Mouse (Mus musculus): ENCODE measurements around the gene Npw. TPM values are rescaled to one million over a fixed set of nuclear protein-coding genes. Genes with fewer than 3 reads are reported as not detected.

Npw gene
- total RNA-seq, 1 experiment from 2014 or later: not detected

GRCm38 (mm10) chr17:24648731-24649377, 9.4 kb downstream of the Npw start:
- ATAC-seq (replicated peaks in 1 of 2; ENCODE audit: insufficient read depth in 1 of 2, low FRiP score in 2 of 2, low TSS enrichment in 1 of 2, low read depth in 1 of 2, poor library complexity in 2 of 2, severe bottlenecking in 2 of 2): no peak

DNA sequence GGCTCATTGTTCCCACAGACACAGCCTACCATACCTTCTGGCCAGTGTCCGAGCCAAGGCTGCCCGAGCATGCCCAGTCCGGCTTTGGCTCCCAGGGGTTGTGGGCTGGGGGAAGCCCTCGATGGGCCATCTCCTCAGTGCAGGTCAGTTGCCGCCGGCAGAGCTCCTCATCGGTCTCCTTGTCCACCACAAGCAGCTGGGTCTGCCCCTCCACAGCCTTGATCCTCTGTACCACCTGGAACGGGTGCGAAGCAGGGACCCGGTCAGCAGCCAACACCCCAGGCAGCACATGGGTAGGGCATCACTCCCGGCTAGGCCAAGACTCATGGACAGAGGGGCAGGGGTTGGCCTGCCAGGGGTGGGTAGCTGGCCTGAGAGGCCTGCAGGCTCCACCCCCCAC, 10.8 kb downstream of the Npw start:
- no peak for ATAC-seq (replicated peaks in 1 of 2; ENCODE audit: insufficient read depth in 1 of 2, low FRiP score in 2 of 2, low TSS enrichment in 1 of 2, low read depth in 1 of 2, poor library complexity in 2 of 2, severe bottlenecking in 2 of 2)

- ATAC-seq (replicated peaks in 1 of 2; ENCODE audit: insufficient read depth in 1 of 2, low FRiP score in 2 of 2, low TSS enrichment in 1 of 2, low read depth in 1 of 2, poor library complexity in 2 of 2, severe bottlenecking in 2 of 2): no peak
These were observed 11.9 kb downstream of the Npw start for GRCm38 (mm10) chr17:24646381-24646780.

- ATAC-seq (replicated peaks in 1 of 2; ENCODE audit: insufficient read depth in 1 of 2, low FRiP score in 2 of 2, low TSS enrichment in 1 of 2, low read depth in 1 of 2, poor library complexity in 2 of 2, severe bottlenecking in 2 of 2): no peak
These were observed 12.3 kb downstream of the Npw start for GRCm38 (mm10) chr17:24645916-24646315.

- no peak for ATAC-seq (replicated peaks in 1 of 2; ENCODE audit: insufficient read depth in 1 of 2, low FRiP score in 2 of 2, low TSS enrichment in 1 of 2, low read depth in 1 of 2, poor library complexity in 2 of 2, severe bottlenecking in 2 of 2)
These were observed 13.2 kb downstream of the Npw start for GRCm38 (mm10) chr17:24644875-24645721.

GRCm38 (mm10) chr17:24644030-24644715, 14.1 kb downstream of the Npw start:
- no peak for ATAC-seq (replicated peaks in 1 of 2; ENCODE audit: insufficient read depth in 1 of 2, low FRiP score in 2 of 2, low TSS enrichment in 1 of 2, low read depth in 1 of 2, poor library complexity in 2 of 2, severe bottlenecking in 2 of 2)

DNA sequence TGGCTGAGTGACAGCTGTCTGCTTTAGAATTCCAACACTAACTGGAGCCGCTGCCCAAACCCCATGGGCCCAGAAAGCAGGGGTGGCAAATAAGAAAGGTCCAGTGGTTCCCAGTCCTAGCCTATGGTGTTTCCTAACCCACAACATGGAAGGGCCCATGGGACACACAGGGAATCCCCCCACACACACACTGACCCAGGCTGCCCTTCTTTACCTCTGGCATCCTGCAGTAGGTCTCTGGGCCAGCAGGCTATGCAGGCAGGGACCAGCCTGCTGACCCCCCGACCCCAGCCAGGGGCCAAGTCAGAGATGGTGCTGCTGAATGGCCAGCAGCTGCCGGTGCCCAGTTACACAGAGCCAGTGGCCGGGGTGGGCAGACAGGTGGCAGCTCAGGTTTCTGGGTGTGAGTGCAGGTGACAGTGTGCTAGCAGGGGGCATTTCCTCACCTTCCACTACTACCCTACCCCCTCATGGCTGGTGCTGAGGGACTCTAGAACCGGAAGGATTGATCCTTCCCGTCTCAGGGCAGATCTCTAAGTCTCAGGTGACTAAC, 15.4 kb downstream of the Npw start:
- no peak for ATAC-seq (replicated peaks in 1 of 2; ENCODE audit: insufficient read depth in 1 of 2, low FRiP score in 2 of 2, low TSS enrichment in 1 of 2, low read depth in 1 of 2, poor library complexity in 2 of 2, severe bottlenecking in 2 of 2)

DNA sequence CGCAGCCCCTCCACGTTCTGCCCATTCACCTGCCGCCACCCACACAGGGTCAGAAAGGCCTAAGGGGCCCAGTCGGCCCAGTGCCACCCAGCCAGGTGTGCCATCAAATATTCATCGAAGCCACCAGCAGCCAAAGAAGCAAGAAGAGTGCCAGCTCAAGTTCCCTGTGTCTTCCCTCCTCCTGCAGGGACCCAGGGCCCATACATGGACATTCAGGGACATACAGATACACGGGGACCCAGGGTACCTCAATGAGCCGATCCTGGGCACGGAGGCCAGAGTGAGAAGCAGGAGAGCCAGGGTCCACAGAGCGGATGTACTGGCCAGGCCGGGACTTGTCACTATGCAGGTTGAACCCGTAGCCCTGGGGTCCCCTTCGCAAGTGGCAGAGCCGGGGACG, 16.3 kb downstream of the Npw start:
- no peak for ATAC-seq (replicated peaks in 1 of 2; ENCODE audit: insufficient read depth in 1 of 2, low FRiP score in 2 of 2, low TSS enrichment in 1 of 2, low read depth in 1 of 2, poor library complexity in 2 of 2, severe bottlenecking in 2 of 2)

GRCm38 (mm10) chr17:24640581-24640980, 17.7 kb downstream of the Npw start:
- ATAC-seq (replicated peaks in 1 of 2; ENCODE audit: insufficient read depth in 1 of 2, low FRiP score in 2 of 2, low TSS enrichment in 1 of 2, low read depth in 1 of 2, poor library complexity in 2 of 2, severe bottlenecking in 2 of 2): no peak

GRCm38 (mm10) chr17:24640119-24640518, 18.1 kb downstream of the Npw start:
- no peak for ATAC-seq (replicated peaks in 1 of 2; ENCODE audit: insufficient read depth in 1 of 2, low FRiP score in 2 of 2, low TSS enrichment in 1 of 2, low read depth in 1 of 2, poor library complexity in 2 of 2, severe bottlenecking in 2 of 2)

- ATAC-seq (replicated peaks in 1 of 2; ENCODE audit: insufficient read depth in 1 of 2, low FRiP score in 2 of 2, low TSS enrichment in 1 of 2, low read depth in 1 of 2, poor library complexity in 2 of 2, severe bottlenecking in 2 of 2): no peak
These were observed 18.7 kb downstream of the Npw start for GRCm38 (mm10) chr17:24639571-24639988.

DNA sequence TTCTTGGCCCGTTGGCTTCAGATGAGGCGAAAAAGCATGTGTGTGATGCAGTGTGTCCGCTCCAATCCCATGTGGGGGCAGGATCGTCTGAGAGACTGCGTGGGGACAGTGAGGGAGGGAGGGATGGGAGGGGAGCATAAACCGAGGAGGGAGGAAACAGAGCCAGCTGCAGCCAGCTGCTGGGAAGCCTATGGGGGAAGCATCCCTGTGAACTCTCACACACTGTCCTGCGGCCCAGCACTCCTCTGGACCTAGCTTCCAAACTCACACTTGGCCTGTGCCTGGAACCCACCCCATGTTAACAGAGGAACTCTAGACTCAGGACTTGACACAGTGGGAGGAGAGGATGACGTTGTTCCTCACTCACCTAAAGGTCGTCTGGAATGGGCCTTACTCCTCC, 19.4 kb downstream of the Npw start:
- ATAC-seq (replicated peaks in 1 of 2; ENCODE audit: insufficient read depth in 1 of 2, low FRiP score in 2 of 2, low TSS enrichment in 1 of 2, low read depth in 1 of 2, poor library complexity in 2 of 2, severe bottlenecking in 2 of 2): no peak

DNA sequence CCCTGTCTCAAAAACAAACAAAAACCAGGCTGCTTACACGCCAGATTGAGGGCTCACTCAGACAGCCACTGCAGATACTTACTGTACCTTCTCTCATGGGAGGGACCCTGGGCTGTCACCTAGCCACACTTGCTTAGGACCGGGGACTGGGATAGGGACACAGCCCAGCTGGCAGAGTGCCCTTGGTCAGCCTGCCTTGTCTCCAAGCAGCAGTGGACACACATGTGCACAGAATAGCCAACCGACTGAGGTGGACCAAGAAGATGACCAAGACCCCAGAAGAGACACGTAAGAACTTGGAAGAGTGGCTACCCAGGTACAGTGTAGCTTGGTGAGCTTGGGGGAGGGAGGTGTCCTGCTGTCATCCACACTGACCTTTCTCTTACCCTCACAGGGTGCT, 20.0 kb downstream of the Npw start:
- ATAC-seq (replicated peaks in 1 of 2; ENCODE audit: insufficient read depth in 1 of 2, low FRiP score in 2 of 2, low TSS enrichment in 1 of 2, low read depth in 1 of 2, poor library complexity in 2 of 2, severe bottlenecking in 2 of 2): no peak

- ATAC-seq (replicated peaks in 1 of 2; ENCODE audit: insufficient read depth in 1 of 2, low FRiP score in 2 of 2, low TSS enrichment in 1 of 2, low read depth in 1 of 2, poor library complexity in 2 of 2, severe bottlenecking in 2 of 2): no peak
These were observed 21.3 kb downstream of the Npw start for GRCm38 (mm10) chr17:24636781-24637481.

DNA sequence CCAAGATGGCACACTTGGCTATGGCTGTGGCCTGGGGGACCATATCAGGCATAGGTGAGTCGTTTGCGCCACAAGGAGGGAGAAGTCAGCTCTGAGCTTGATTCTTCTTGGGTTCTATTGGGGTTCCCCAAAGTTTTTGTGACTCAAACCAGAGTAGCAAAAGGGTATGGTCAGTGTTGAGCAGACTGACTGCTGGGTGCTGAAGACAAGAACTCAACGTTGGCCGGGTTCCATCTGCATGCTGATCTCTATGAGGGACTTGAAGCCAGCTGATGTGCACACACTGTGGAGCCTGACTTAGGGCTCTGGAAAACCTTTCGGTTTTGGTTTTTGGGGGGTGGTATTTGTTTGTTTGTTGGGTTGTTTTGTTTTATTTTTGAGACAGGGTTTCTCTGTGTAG, 22.6 kb downstream of the Npw start:
- no peak for ATAC-seq (replicated peaks in 1 of 2; ENCODE audit: insufficient read depth in 1 of 2, low FRiP score in 2 of 2, low TSS enrichment in 1 of 2, low read depth in 1 of 2, poor library complexity in 2 of 2, severe bottlenecking in 2 of 2)

GRCm38 (mm10) chr17:24635024-24635423, 23.2 kb downstream of the Npw start:
- no peak for ATAC-seq (replicated peaks in 1 of 2; ENCODE audit: insufficient read depth in 1 of 2, low FRiP score in 2 of 2, low TSS enrichment in 1 of 2, low read depth in 1 of 2, poor library complexity in 2 of 2, severe bottlenecking in 2 of 2)

GRCm38 (mm10) chr17:24633831-24634230, 24.4 kb downstream of the Npw start:
- no peak for ATAC-seq (replicated peaks in 1 of 2; ENCODE audit: insufficient read depth in 1 of 2, low FRiP score in 2 of 2, low TSS enrichment in 1 of 2, low read depth in 1 of 2, poor library complexity in 2 of 2, severe bottlenecking in 2 of 2)

Data from hematopoietic stem cell, adult 5-6 weeks (primary cell).